Mouse (Mus musculus): ENCODE results near the gene Zfp384.

GRCm38 (mm10) chr6:125084424-125084823 is 75.5 kb downstream of the Zfp384 start:
- TF ChIP-seq CTCF (IDR thresholded peaks at IDR 0.05) (peak; percentile 94), EP300 (IDR thresholded peaks at IDR 0.05) (no peak)
